Mouse (Mus musculus): ENCODE measurements at regions not wholly inside any gene's neighbourhood (a gene's known extent, or its start where the extent isn't known, plus 50 kb on each side); places are given as distances from the start of the nearest gene placed in this dataset.

GRCm38 (mm10) chr6:36313586-36313985 is 74.3 kb upstream of the Chrm2 start:
- DNase-seq (ENCODE audit: low read depth, low spot score), result no peak

Measured in retina, postnatal 7 days (tissue).